Mouse (Mus musculus) bone marrow macrophage, adult 2 months (primary cell): ENCODE data around the gene Tmem260.

Experiments used
- CTCF ChIP-seq: IDR thresholded peaks from 2 replicates; pipeline ENCODE4 v1.5.1; 2012; ENCODE audit warnings: low read depth, mild to moderate bottlenecking, low read length, moderate library complexity
- POLR2A ChIP-seq: IDR thresholded peaks from 2 replicates; pipeline ENCODE4 v1.6.1; 2012; ENCODE audit warnings: mild to moderate bottlenecking, low read depth, low read length, borderline replicate concordance

- no peak for TF ChIP-seq CTCF
- no peak for TF ChIP-seq POLR2A
These were observed 6.1 kb downstream of the Tmem260 start for GRCm38 (mm10) chr14:48451966-48452407.
